Mouse (Mus musculus) erythroblast, embryonic 14.5 days (primary cell): ENCODE data around the gene Numb. TPM values are rescaled to one million over a fixed set of nuclear protein-coding genes. Genes with fewer than 3 reads are reported as not detected.

Experiments
- H3K27me3 ChIP-seq: 2 replicates; pipeline ENCODE4 v1.6.1; 2012; ENCODE audit warnings: inconsistent platforms; ENCODE audit not compliant: control insufficient read depth
- H3K36me3 ChIP-seq: 2 replicates; pipeline ENCODE4 v1.6.1; 2012; ENCODE audit warnings: mild to moderate bottlenecking, inconsistent platforms; ENCODE audit not compliant: control insufficient read depth
- H3K4me1 ChIP-seq: 2 replicates; pipeline ENCODE4 v1.6.1; 2012; ENCODE audit warnings: inconsistent platforms; ENCODE audit not compliant: control insufficient read depth
- H3K4me3 ChIP-seq: replicated peaks from 2 replicates; pipeline ENCODE3; 2012; ENCODE audit warnings: moderate library complexity, mild to moderate bottlenecking, inconsistent platforms
- H3K9me3 ChIP-seq: 2 replicates; pipeline ENCODE4 v1.6.1; 2012; ENCODE audit warnings: low read length, inconsistent platforms, mixed read lengths; ENCODE audit not compliant: control insufficient read depth
- GATA1 ChIP-seq: IDR thresholded peaks from 2 replicates; pipeline ENCODE4 v1.6.1; 2012; ENCODE audit warnings: low read length, inconsistent platforms, mixed read lengths
- TAL1 ChIP-seq: IDR thresholded peaks from 3 replicates; pipeline ENCODE4 v1.6.1; 2012; ENCODE audit warnings: low read length, inconsistent platforms, mixed read lengths
- polyA plus RNA-seq: library from polyadenylated mRNA; stranded (reverse); fragments of >175 nt; gene quantifications from 2 replicates; pipeline ENCODE4 v1.2.3, GENCODE M21; 2012

Gene Numb
- polyA plus RNA-seq, 1 experiment: 0.85 TPM

DNA sequence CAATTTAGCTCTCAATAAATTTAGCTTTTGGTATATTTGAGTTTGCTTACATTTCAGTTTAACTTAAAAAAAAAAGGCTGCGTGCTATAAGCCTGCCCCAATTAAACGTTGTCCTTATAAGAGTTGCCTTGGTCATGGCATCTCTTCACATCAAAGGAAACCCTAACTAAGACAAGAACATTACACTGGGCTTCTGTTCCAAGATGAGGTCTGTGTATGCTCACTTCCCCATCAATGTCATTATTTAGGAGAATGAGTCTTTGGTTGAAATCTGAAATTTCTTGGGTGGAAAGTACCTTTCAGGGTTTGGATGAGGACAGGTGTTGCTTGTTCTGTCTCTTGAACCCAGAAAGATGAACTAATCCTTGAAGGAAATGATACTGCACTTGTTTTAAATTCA is 73.9 kb downstream of the Numb start:
- Histone ChIP-seq H3K9me3 (no peaks in the 10 kb centered on the region), H3K36me3 (no peaks in the 10 kb centered on the region), H3K4me3 (no peak overlapping the region), H3K27me3 (no peaks in the 10 kb centered on the region), H3K4me1 (no peaks in the 10 kb centered on the region; the same call in 1 of the 2 replicates)
- no peak for TF ChIP-seq TAL1
- no peak for TF ChIP-seq GATA1

DNA sequence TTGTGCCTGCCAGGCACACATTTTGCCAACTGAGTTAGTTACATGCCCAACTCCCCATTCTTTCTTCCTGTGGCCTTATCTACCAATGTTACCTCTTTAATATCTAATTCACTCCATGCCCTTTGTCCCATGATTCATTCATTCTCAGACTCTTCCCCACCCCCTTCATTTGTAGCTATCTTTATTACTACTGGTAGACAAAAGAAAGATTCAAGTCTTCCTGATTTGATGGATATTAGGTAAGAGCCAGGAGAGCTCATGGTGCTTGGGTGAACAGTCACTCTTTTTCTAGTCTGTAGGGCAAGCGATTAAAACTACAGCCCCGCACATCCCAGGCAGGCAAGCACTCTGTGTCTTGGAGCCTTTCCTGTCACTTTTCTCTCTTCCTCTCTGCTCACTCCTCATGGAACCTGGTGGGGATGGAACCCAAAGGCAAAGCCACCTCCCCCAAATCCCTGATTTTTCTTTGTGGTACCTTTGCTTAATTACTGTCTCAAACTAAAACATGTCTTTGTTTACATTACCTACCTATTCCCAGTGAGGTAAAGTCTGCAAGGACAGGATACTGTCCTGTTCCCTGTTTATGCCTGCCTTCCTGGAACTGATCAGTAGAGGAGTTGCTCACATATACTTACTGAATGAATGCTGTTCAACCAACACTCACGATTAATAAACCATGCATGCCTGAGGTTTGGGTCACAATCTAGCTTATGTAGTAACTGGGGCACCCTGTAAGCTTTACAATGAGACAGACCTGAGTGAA is 78.9 kb downstream of the Numb start:
- Histone ChIP-seq H3K36me3 (peaks cover 10% of the 10 kb centered on the region), H3K27me3 (no peaks in the 10 kb centered on the region), H3K9me3 (no peaks in the 10 kb centered on the region), H3K4me1 (no peaks in the 10 kb centered on the region), H3K4me3 (no peak overlapping the region)
- TF ChIP-seq TAL1: no peak
- TF ChIP-seq GATA1: no peak

DNA sequence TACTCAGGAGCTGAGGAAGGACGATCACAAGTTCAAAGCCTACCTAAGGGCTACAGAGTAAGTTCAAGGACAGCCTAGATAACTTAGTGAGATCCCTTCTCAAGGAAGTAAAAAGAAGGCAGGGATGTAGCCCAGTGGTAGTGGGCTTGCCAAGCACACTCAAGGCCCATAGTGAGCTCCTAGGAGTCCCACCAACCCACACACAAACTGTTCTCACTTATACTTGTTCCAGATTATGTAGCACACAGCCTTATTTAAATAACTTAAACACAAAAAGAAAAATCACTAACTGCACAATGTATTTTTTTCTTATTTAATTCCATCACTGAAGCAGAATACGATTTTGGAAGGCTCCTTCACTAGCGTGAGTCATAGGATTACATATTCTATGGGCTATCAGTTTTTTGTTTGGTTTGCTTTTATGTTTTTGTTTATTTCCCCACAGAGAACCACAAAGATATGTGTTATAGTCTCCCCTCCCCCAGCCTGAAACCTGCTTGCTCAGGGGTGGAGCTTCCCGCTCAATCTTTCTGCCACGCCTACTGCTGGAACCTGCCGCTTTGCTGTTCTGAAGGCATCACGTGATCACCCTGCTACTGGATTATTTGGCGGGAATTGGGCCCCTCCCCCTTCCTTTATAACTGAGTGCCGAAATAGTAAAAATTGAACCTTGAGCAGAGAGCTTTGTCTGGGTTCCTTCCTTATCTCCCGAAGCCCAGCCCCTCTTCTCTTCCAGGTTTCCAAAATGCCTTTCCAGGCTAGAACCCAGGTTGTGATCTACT is 80.1 kb downstream of the Numb start:
- no peaks in the 10 kb centered on the region for H3K9me3 ChIP-seq
- H3K27me3 ChIP-seq: no peaks in the 10 kb centered on the region
- TF ChIP-seq TAL1: no peak
- TF ChIP-seq GATA1: no peak
- no peaks in the 10 kb centered on the region for H3K4me1 ChIP-seq
- H3K4me3 ChIP-seq: no peak overlapping the region
- H3K36me3 ChIP-seq: peaks cover 18% of the 10 kb centered on the region

DNA sequence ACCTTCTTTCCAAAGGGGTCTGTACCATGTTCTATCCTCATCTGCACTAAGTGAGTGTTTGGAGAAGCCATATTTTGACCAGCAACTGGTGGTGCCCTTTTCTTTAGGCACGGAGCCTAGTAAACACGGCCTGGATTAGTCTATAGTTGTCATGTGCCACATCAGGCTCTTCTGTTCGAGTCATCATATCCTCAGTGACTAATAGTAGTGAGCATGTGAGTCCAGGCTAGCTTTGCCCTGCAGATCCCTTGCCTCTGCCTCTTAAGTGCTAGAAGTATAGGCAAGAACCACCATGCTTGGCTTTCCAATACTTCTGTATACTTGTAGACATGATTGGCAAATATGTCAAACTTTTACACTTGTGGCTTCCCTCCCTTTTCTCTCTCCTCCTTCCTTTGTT is 87.8 kb downstream of the Numb start:
- peaks cover 7% of the 10 kb centered on the region for H3K4me1 ChIP-seq
- H3K9me3 ChIP-seq: no peaks in the 10 kb centered on the region
- H3K27me3 ChIP-seq: no peaks in the 10 kb centered on the region
- peaks cover 24% of the 10 kb centered on the region for H3K36me3 ChIP-seq
- TF ChIP-seq TAL1 (no peak), GATA1 (no peak)
- no peak overlapping the region for H3K4me3 ChIP-seq

DNA sequence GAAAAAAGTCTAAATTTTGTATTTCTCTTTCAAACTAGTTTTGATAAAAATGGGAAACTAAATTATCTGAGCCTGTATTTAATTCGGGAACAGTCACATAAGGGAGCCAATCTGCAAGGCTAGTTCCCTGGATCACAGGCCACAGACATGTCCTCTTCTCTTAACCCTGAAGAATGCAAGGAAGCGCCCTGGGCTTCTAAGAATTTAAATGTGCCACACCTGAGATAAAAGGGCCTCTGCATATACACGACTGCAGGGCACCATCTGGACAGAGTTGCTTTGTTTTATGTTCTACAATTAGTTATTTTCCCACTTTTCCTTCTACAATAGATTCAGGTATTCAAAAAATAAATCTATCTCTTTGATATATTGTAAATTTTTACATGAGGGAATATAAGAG is 91.3 kb downstream of the Numb start:
- peaks cover 7% of the 10 kb centered on the region for H3K4me1 ChIP-seq
- TF ChIP-seq TAL1: no peak
- no peak for TF ChIP-seq GATA1
- no peak overlapping the region for H3K4me3 ChIP-seq
- no peaks in the 10 kb centered on the region for H3K27me3 ChIP-seq
- peaks cover 18% of the 10 kb centered on the region for H3K36me3 ChIP-seq
- H3K9me3 ChIP-seq: no peaks in the 10 kb centered on the region

DNA sequence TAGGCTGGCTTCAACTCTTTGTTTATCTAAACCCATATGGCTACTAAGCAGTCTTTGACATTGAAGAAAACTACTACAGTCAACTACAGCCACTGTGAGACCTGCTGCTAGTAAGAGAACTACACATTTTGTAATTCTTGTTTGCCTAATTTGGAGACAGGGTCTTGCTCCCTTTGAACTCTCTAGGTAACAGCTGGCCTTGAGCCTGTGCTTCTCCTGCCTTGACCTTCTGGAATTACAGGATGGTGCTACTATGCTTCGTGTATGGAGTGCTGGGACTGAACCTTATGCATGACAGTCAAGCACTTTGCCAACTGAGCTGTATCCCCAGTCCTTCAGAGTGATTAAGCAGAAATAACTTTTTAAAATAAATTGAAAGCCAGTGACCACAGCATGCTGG is 105.1 kb downstream of the Numb start:
- Histone ChIP-seq H3K4me3 (no peak overlapping the region), H3K4me1 (peaks cover 1% of the 10 kb centered on the region; the same call in 1 of the 2 replicates), H3K9me3 (no peaks in the 10 kb centered on the region), H3K36me3 (peaks cover 4% of the 10 kb centered on the region), H3K27me3 (no peaks in the 10 kb centered on the region)
- TF ChIP-seq TAL1 (no peak), GATA1 (no peak)

DNA sequence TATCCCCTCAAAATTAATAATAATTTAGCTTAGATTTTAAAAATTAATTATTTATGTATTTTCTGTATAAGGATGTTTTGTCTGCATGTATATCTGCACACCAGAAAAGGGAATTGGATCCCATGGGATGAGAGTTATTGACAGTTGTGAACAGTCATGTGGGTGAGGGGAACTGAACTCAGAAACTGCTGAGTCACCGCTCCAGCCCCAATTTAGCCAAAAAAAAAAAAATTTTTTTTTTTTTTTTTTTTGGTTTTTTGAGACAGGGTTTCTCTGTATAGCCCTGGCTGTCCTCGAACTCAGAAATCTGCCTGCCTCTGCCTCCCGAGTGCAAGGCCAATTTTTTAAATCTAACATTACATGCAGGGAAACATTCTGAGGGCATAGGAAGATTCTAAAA is 109.8 kb downstream of the Numb start:
- no peak for TF ChIP-seq TAL1
- TF ChIP-seq GATA1: no peak
- Histone ChIP-seq H3K4me1 (peaks cover 1% of the 10 kb centered on the region; the same call in 1 of the 2 replicates), H3K9me3 (no peaks in the 10 kb centered on the region), H3K36me3 (peaks cover 13% of the 10 kb centered on the region), H3K27me3 (no peaks in the 10 kb centered on the region), H3K4me3 (no peak overlapping the region)

DNA sequence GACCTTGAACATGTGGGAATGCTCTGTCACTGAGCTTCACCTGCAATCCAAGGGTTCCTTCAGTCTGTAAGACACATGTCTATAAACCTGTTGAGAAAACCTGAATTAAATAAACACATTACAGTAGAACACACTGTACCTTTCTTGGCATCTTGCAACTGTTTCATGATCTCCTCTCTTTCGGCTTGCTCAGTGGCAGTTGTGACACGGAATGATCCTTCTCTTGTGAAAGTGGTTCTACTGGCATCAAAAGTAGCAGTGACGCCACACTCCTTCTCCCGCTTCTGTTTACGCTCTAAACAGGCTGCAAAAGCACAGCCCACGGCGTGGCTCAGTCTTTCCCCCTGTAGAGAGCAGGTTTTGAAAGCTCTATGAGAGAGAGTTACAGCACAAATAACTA is 118.1 kb downstream of the Numb start:
- Histone ChIP-seq H3K9me3 (peaks cover 6% of the 10 kb centered on the region), H3K4me1 (no peaks in the 10 kb centered on the region), H3K4me3 (no peak overlapping the region), H3K36me3 (peaks cover 75% of the 10 kb centered on the region), H3K27me3 (no peaks in the 10 kb centered on the region)
- TF ChIP-seq GATA1 (no peak), TAL1 (no peak)

DNA sequence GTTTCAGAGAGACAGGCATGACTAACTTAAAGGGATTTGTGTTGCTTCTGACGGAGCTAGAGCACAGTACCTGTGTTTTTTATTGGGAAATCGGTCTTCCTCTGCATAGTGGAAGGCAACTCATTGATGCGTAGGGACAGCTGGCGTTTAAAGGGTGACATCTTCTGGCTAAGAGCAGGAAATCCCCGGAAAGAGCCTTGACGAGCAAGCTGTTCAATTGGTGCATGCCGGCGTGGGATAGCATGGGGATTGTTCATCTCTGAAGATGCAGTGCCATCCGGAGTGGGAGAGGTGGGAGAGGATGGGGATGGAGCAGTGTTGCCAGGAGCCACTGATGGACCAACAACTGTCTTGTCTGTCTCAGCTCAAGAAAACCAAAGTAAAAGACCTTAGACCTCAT is 120.8 kb downstream of the Numb start:
- TF ChIP-seq GATA1 (no peak), TAL1 (no peak)
- H3K4me3 ChIP-seq: no peak overlapping the region
- H3K4me1 ChIP-seq: no peaks in the 10 kb centered on the region
- H3K9me3 ChIP-seq: peaks cover 6% of the 10 kb centered on the region
- H3K36me3 ChIP-seq: peaks cover 70% of the 10 kb centered on the region
- H3K27me3 ChIP-seq: no peaks in the 10 kb centered on the region
